Mouse (Mus musculus): ENCODE data around the gene Ubr4. TPM values are rescaled to one million over a fixed set of nuclear protein-coding genes. Genes with fewer than 3 reads are reported as not detected.
A peak's percentile ranks its signal among the peaks of the same experiment; 100 is the strongest.

Gene Ubr4
- total and polyA plus RNA-seq, 3 experiments, result 81.9 to 270 (median 177) TPM

DNA sequence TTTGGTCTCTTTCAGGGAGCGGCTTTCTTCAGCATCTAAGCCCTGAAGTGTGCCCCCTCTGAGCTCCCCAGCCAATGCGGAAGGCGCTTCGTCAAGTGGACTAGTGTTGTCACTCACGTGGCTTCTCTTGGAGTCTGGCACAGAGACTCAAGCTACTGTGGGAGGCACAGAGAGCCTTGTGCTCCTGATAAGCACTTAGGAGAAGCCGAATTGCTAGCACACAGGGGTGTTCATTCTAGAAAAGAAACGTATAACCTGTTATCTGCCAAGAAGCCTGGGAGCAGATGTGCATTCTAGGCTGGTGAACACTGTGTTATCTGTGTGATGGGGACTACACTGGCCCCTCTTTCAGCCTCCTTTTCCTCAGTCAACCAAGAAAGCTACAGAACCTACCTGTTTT lies 16.9 kb upstream of the Ubr4 start (continued):
- TF ChIP-seq CHD1 (IDR thresholded peaks at IDR 0.05; ENCODE audit: low read depth, low read length), result no peak

DNA sequence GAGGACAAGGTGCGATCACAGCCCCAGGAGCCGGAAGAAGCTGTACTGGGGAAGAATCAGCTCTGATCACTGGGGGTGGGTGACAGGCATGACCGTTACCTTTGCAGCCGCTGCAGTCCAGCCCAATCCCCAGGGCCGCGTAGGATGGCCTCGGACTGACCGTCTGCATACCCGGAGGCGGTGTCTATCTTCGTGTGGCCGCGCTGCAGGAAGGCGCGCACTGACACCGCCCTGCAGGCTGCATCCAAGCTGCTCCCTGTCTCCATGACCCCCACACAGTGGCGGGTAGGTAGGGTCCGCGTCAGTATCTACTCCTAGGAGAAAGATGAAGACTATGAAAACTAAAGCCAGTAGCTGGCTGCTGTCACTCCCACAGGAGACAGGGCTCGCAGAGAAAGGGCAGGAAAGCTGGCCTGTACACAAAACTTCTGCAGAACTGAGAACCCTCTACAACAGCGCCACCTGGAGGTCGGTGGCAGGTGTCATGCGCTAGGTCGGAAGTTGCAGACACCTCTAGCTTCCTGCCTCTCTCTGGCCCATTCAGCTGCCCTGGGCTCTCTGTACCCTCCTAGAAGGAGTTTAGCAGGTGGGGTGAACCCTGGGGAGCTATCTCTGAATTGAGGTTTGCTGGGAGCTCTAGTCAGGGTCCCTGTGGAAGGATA lies 15.5 kb upstream of the Ubr4 start:
- no peaks in the 10 kb centered on the region for H3K9me3 ChIP-seq (replicated peaks; ENCODE audit: insufficient read depth, low read length)
- TF ChIP-seq SMC3 (IDR thresholded peaks at IDR 0.05; ENCODE audit: low read depth, low read length) (peak; percentile 37), POLR2A (IDR thresholded peaks at IDR 0.05; ENCODE audit: control insufficient read depth in 1 of 2, insufficient read depth in 1 of 2, low read depth in 1 of 2, low read length in 2 of 2, poor library complexity in 1 of 2) (peak in 1 of 2 experiments; percentile 31; a peak in 1 of 4 replicates), RCOR1 (IDR thresholded peaks at IDR 0.05; ENCODE audit: low read depth, low read length) (no peak), CTCF (IDR thresholded peaks at IDR 0.05 in 2 of 3, conservative IDR thresholded peaks at IDR 0.05 in 1 of 3; ENCODE audit: control insufficient read depth in 1 of 3, insufficient read depth in 1 of 3, low read depth in 2 of 3, low read length in 3 of 3, poor library complexity in 1 of 3, severe bottlenecking in 1 of 3) (peak in 2 of 3 experiments; percentile 39 to 63; a peak in 5 of 6 replicates), TBP (IDR thresholded peaks at IDR 0.05; ENCODE audit: low read depth, low read length) (0 out of 2 replicates have a peak, but pooled peaks have one; percentile 11), RAD21 (IDR thresholded peaks at IDR 0.05; ENCODE audit: low read depth, low read length) (peak; percentile 26), ZMIZ1 (IDR thresholded peaks at IDR 0.05; ENCODE audit: low read depth, low read length) (no peak), SIN3A (IDR thresholded peaks at IDR 0.05; ENCODE audit: low read length) (0 out of 2 replicates have a peak, but pooled peaks have one; percentile 21)
- H3K27me3 ChIP-seq (ENCODE audit: control insufficient read depth in 1 of 2, insufficient read depth in 2 of 2, low read length in 2 of 2), result no peaks in the 10 kb centered on the region
- H3K4me3 ChIP-seq (ENCODE audit: control insufficient read depth in 1 of 2, insufficient read depth in 1 of 2, low read depth in 2 of 2, low read length in 2 of 2), result peak overlapping the region; percentile 7 to 35; a peak in 3 of 4 replicates
- peaks cover 0 to 7% of the 10 kb centered on the region in 2 experiments; a peak in 2 of 4 replicates for H3K36me3 ChIP-seq (ENCODE audit: control insufficient read depth in 1 of 2, insufficient read depth in 2 of 2, low read length in 2 of 2)
- DNase-seq (ENCODE audit: low read depth, low spot score), result peak; percentile 98
- peak overlapping the region; percentile 30 for H3K27ac ChIP-seq (ENCODE audit: control insufficient read depth, low read depth, low read length)
- H3K79me2 ChIP-seq (ENCODE audit: control insufficient read depth, insufficient read depth, low read length, poor library complexity), result no peaks in the 10 kb centered on the region
- H3K4me1 ChIP-seq (ENCODE audit: control insufficient read depth in 1 of 2, insufficient read depth in 2 of 2, low read length in 2 of 2), result peaks cover 0 to 8% of the 10 kb centered on the region in 2 experiments; a peak in 1 of 4 replicates
- H3K9ac ChIP-seq (ENCODE audit: control insufficient read depth, low read depth, low read length, poor library complexity, severe bottlenecking), result peak overlapping the region; percentile 49

DNA sequence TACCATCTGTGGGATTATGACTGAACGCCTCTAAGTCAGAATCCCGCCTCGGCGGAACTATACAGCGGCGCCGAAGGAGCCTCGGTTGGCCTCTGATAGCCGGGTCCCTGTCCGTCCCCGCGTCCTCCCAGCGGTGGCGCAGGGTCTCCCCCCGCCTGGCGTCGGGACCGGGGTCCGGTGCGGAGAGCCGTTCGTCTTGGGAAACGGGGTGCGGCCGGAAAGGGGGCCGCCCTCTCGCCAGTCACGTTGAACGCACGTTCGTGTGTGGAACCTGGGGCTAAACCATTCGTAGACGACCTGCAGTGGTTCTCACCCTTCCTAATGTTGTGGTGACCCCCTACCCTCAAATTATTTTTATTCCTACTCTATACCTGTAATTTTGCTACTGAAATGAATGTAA lies 14.3 kb upstream of the Ubr4 start:
- peaks cover 0 to 7% of the 10 kb centered on the region in 2 experiments; a peak in 2 of 4 replicates for H3K36me3 ChIP-seq (ENCODE audit: control insufficient read depth in 1 of 2, insufficient read depth in 2 of 2, low read length in 2 of 2)
- no peaks in the 10 kb centered on the region for H3K79me2 ChIP-seq (ENCODE audit: control insufficient read depth, insufficient read depth, low read length, poor library complexity)

DNA sequence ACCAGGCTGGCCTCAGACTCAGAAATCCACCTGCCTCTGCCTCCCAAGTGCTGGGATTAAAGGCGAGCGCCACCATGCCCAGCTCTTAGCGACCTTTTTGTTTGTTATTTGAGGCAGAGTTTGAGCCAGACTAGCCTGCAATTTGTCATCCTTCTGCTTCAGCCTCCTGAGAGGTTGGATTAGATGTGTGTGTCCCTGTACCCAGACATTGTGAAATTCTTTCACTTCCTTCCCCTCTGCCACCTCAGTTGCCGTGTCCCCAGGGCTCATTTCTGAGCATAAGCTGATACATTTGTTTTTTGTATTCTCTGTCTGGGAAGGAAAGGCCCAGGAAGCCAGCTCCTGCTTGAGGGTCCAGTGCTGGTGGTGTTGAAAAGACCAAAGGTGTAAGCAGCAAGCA lies 11.6 kb upstream of the Ubr4 start:
- Histone ChIP-seq H3K9ac (ENCODE audit: control insufficient read depth, low read depth, low read length, poor library complexity, severe bottlenecking) (no peak overlapping the region), H3K4me3 (ENCODE audit: control insufficient read depth in 1 of 2, insufficient read depth in 1 of 2, low read depth in 2 of 2, low read length in 2 of 2) (no peak overlapping the region), H3K27me3 (ENCODE audit: control insufficient read depth in 1 of 2, insufficient read depth in 2 of 2, low read length in 2 of 2) (no peaks in the 10 kb centered on the region), H3K79me2 (ENCODE audit: control insufficient read depth, insufficient read depth, low read length, poor library complexity) (no peaks in the 10 kb centered on the region), H3K27ac (ENCODE audit: control insufficient read depth, low read depth, low read length) (no peak overlapping the region), H3K4me1 (ENCODE audit: control insufficient read depth in 1 of 2, insufficient read depth in 2 of 2, low read length in 2 of 2) (peaks cover 0 to 3% of the 10 kb centered on the region in 2 experiments; a peak in 1 of 4 replicates), H3K9me3 (replicated peaks; ENCODE audit: insufficient read depth, low read length) (no peaks in the 10 kb centered on the region), H3K36me3 (ENCODE audit: control insufficient read depth in 1 of 2, insufficient read depth in 2 of 2, low read length in 2 of 2) (no peaks in the 10 kb centered on the region)
- no peak for DNase-seq (ENCODE audit: low read depth, low spot score)
- no peak for TF ChIP-seq RCOR1 (IDR thresholded peaks at IDR 0.05; ENCODE audit: low read depth, low read length)
- no peak for TF ChIP-seq MAZ (IDR thresholded peaks at IDR 0.05; ENCODE audit: low read depth, low read length)
- TF ChIP-seq KAT2A (conservative IDR thresholded peaks at IDR 0.05; ENCODE audit: low read depth, low read length), result no peak
- TF ChIP-seq CHD2 (IDR thresholded peaks at IDR 0.05; ENCODE audit: low read length), result no peak
- TF ChIP-seq BHLHE40 (IDR thresholded peaks at IDR 0.05; ENCODE audit: borderline replicate concordance, low read depth, low read length), result no peak
- TF ChIP-seq E2F4 (IDR thresholded peaks at IDR 0.05; ENCODE audit: borderline replicate concordance, low read depth, low read length), result no peak
- no peak for TF ChIP-seq SIN3A (IDR thresholded peaks at IDR 0.05; ENCODE audit: low read length)
- TF ChIP-seq MYB (IDR thresholded peaks at IDR 0.05; ENCODE audit: low read depth, low read length), result no peak

More for the DNA sequence above, 14.3 kb upstream of the Ubr4 start:
- peaks cover 0 to 8% of the 10 kb centered on the region in 2 experiments; a peak in 1 of 4 replicates for H3K4me1 ChIP-seq (ENCODE audit: control insufficient read depth in 1 of 2, insufficient read depth in 2 of 2, low read length in 2 of 2)
- no peaks in the 10 kb centered on the region for H3K27me3 ChIP-seq (ENCODE audit: control insufficient read depth in 1 of 2, insufficient read depth in 2 of 2, low read length in 2 of 2)
- no peak overlapping the region for H3K9ac ChIP-seq (ENCODE audit: control insufficient read depth, low read depth, low read length, poor library complexity, severe bottlenecking)
- no peak for DNase-seq (ENCODE audit: low read depth, low spot score)
- TF ChIP-seq EP300 (IDR thresholded peaks at IDR 0.05; ENCODE audit: low read depth in 1 of 2, low read length in 2 of 2) (no peak), UBTF (IDR thresholded peaks at IDR 0.05; ENCODE audit: borderline replicate concordance, insufficient read depth, low read depth, low read length) (peak; percentile 98; the same call in 1 of the 2 replicates)
- H3K27ac ChIP-seq (ENCODE audit: control insufficient read depth, low read depth, low read length), result no peak overlapping the region
- no peaks in the 10 kb centered on the region for H3K9me3 ChIP-seq (replicated peaks; ENCODE audit: insufficient read depth, low read length)
- no peak overlapping the region for H3K4me3 ChIP-seq (ENCODE audit: control insufficient read depth in 1 of 2, insufficient read depth in 1 of 2, low read depth in 2 of 2, low read length in 2 of 2)

Measured in MEL (cell line).